Mouse (Mus musculus): ENCODE results near the gene Tas2r135.

Tas2r135 gene

DNA sequence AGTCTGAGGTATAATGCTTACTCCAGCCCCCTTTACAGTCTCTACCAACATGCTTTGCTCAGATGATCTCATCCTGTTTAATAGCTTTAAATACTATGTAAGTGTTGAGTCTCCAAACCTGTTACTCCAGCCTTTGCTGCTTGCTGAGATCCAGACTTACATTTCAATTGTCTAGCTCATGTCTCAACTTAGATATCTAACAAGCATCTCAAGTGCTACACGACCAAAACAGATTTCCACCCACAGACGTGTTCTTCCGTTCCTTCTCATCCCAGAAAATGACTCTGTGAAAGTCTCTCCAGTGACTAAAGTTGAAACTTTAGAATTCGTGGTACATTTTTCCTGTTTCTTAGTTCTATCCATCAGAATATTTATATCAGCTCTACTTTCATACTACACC lies 21.1 kb downstream of the Tas2r135 start:
- in situ Hi-C loops (cut with MboI, MseI) = no loop called here

DNA sequence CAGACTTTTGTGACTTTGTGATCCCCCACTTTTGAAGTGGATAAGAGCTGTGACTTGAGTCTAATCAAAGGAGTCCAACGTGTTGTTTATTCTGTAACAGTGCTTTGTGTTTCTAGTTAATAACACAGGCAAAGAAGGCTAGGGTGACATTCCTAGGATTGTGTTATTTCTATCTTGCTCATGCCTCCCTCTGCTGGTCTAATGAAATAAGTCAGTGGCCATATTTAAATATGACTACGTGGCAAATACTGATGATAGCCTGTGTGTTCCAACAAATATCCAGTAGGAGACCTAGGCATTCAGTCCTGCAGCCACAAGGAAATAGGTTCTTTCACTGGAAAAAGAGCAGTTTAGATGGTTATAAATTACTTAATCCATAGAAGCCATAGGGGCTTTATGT lies 28.3 kb downstream of the Tas2r135 start:
- in situ Hi-C loops (cut with MboI, MseI) = no loop called here

DNA sequence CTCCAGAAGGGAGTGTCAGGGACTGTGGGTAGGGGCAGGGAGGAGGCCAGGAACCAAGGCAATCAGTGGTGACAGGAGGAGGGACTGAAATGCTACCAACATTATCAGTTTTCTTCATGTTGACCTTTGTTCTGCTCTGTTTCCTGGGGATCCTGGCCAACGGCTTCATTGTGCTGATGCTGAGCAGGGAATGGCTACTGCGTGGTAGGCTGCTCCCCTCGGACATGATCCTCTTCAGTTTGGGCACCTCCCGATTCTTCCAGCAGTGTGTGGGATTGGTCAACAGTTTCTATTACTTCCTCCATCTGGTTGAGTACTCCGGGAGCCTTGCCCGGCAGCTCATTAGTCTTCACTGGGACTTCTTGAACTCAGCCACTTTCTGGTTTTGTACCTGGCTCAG lies 29.2 kb downstream of the Tas2r135 start, which contains the start of gene Tas2r126:
TSS of gene Tas2r126 (plus strand) at position 90 of the 400 bp plus-strand sequence.
- in situ Hi-C loops (cut with MboI, MseI) = no loop called here

DNA sequence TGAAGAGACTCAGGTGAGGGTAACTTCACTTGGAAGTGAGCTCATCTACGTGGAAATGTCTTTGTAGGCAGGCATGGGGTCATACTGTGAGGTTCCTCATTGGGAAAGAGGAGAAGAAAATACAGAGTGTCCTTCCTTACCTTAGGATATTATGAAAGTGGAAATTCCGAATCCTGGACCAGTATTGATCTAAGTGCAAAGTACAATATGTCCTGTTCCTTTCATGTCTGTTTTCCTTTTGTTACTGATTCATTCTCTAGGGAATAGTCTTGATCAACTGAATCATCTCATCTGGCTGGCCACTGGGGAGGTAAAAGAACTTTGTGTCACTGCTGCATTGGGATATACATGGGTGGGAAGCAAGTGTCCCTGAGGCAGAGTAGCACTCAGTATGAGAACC lies 30.3 kb downstream of the Tas2r135 start:
- in situ Hi-C loops (cut with MboI, MseI) = no loop called here

DNA sequence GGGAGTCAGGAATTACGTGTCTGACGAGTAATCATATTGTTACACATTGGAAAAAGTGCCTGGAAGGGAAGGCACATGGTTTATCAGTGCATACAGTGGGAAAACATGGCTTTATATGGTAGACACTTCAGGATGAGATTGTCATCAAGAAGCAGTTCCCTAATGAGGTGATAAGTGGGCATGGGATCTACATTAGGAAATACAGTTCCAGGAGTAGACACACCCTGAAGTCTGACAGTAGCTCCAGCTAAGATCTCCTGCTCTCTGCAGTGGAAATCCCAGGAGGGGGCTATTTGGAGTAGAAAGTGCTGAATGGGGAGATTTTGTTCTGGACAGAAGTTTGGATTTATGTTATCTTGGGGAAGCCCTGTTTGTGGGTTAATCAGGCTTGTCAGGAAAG lies 36.2 kb downstream of the Tas2r135 start:
- in situ Hi-C loops (cut with MboI, MseI) = no loop called here

DNA sequence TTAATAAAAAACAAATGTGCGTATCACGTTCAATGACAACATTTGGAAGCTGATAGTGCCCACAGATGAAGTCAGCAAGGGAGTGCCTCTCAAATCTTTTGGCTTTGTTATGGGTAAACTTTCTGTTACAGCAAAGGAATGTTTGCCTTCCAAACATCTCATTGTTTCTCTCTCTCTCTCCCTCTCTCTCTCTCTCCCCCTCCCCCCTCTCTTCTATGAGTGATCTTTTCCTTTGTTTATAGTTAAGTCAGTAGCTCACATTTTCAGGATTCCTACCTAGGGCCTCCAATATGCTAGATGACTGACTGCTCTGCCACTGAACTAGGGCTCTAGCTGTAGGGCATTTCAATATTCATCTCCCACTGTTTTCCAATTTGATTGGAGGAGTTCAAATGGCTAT lies 39.3 kb downstream of the Tas2r135 start:
- in situ Hi-C loops (cut with MboI, MseI) = no loop called here

DNA sequence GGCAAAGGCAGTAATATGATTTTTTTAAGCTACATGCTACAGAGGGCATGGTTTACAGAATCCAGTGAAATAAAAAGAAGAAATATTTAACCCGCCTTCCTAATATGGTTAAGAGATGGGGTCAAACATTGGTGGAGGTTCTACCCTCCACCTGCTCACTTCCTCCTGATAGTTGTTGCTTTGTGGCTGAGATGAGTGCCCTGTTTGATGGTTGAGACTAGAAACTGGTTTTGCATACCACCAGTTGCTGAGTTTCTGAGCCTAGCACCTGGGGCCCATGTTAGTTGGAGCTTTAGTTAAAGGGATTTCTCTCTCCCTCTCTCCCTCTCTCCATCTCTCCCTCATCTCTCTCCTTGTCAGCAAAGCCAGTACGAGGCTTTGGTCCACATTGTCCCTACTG lies 42.1 kb downstream of the Tas2r135 start:
- in situ Hi-C loops (cut with MboI, MseI) = no loop called here

All from T-helper 1 cell (primary cell).